Mouse (Mus musculus) embryonic facial prominence, embryonic 11.5 days (tissue): ENCODE measurements around the gene Trim56. TPM values are rescaled to one million over a fixed set of nuclear protein-coding genes. Genes with fewer than 3 reads are reported as not detected.
"Not testable (repeated sequence)": the region's sequence is repeated elsewhere in the genome, so short reads cannot be mapped to it uniquely, and the experiment has no call there.

Experiments
- ATAC-seq: fragments of 200-750 bp; cut with Nextera tagmentation; replicated peaks from 2 replicates; pipeline ENCODE4 v1.8.0; 2017; ENCODE audit warnings: low read depth; ENCODE audit not compliant: insufficient number of reproducible peaks, low FRiP score, low TSS enrichment
- DNase-seq: peaks from one replicate; pipeline ENCODE4 v3.0.0-alpha.2; 2015; ENCODE audit warnings: low spot score
- H3K27ac ChIP-seq: fragments of 300-500 bp; sonication (generic); replicated peaks from 2 replicates; pipeline ENCODE4 v1.5.1; 2014; ENCODE audit warnings: mild to moderate bottlenecking, low read depth, low read length, control low read depth
- H3K27me3 ChIP-seq: fragments of 300-500 bp; sonication (generic); 2 replicates; pipeline ENCODE4 v1.6.1; 2014; ENCODE audit warnings: mild to moderate bottlenecking, low read length, moderate library complexity, mixed read lengths; ENCODE audit not compliant: control insufficient read depth, insufficient read depth
- H3K36me3 ChIP-seq: fragments of 300-500 bp; sonication (generic); replicated peaks from 2 replicates; pipeline ENCODE4 v1.6.1; 2014; ENCODE audit warnings: low read depth, mild to moderate bottlenecking, low read length, moderate library complexity, mixed read lengths; ENCODE audit not compliant: control insufficient read depth, insufficient read depth
- H3K4me1 ChIP-seq: fragments of 300-500 bp; sonication (generic); 2 replicates; pipeline ENCODE4 v1.6.1; 2014; ENCODE audit warnings: low read length, mixed read lengths; ENCODE audit not compliant: control insufficient read depth, insufficient read depth
- H3K4me2 ChIP-seq: fragments of 300-500 bp; sonication (generic); 2 replicates; pipeline ENCODE4 v1.6.1; 2014; ENCODE audit warnings: low read depth, mild to moderate bottlenecking, control low read depth, low read length, moderate library complexity
- H3K4me3 ChIP-seq: fragments of 300-500 bp; sonication (generic); 2 replicates; pipeline ENCODE4 v1.5.1; 2014; ENCODE audit warnings: low read depth, low read length, control low read depth
- H3K9ac ChIP-seq: fragments of 300-500 bp; sonication (generic); replicated peaks from 2 replicates; pipeline ENCODE4 v1.6.1; 2014; ENCODE audit warnings: mild to moderate bottlenecking, control low read depth, low read length
- H3K9me3 ChIP-seq: fragments of 300-500 bp; sonication (generic); replicated peaks from 2 replicates; pipeline ENCODE4 v1.6.1; 2016; ENCODE audit warnings: mild to moderate bottlenecking, low read length, inconsistent platforms, mixed read lengths; ENCODE audit not compliant: control insufficient read depth
- WGBS: fragments of 180-500 bp; shearing (Covaris S2); extraction: QIAGEN DNeasy Blood & Tissue Kit; methylation state at CpG from one replicate; pipeline ENCODE4 v1.1.7; 2014; 5-methylcytosine and 5-hydroxymethylcytosine counted together
- polyA plus RNA-seq: library from polyadenylated mRNA; unstranded; fragments of >200 nt; fragmentation: Nextera tagmentation; extraction: Ambion mirVana; gene quantifications from 2 replicates; pipeline ENCODE4 v1.2.1, GENCODE M21; 2014

Trim56 gene
- polyA plus RNA-seq, 1 experiment from 2014 or later: 3.6 TPM

GRCm38 (mm10) chr5:137134959-137135358 is 18.9 kb upstream of the Trim56 start:
- Histone ChIP-seq H3K4me3 (no peak overlapping the region), H3K27me3 (no peaks in the 10 kb centered on the region), H3K36me3 (no peaks in the 10 kb centered on the region), H3K4me2 (no peak overlapping the region), H3K4me1 (no peaks in the 10 kb centered on the region), H3K27ac (no peak overlapping the region), H3K9ac (no peak overlapping the region), H3K9me3 (no peaks in the 10 kb centered on the region)
- DNase-seq: peak; percentile 59
- WGBS: 26% methylated on average over 11 of the region's 11 CpGs
- ATAC-seq: no peak

- Histone ChIP-seq H3K4me3 (no peak overlapping the region), H3K4me1 (no peaks in the 10 kb centered on the region), H3K4me2 (no peak overlapping the region), H3K27me3 (no peaks in the 10 kb centered on the region), H3K9me3 (no peaks in the 10 kb centered on the region), H3K9ac (no peak overlapping the region), H3K27ac (no peak overlapping the region), H3K36me3 (no peaks in the 10 kb centered on the region)
- WGBS: 0% methylated on average over 3 of the region's 3 CpGs
- DNase-seq: peak; percentile 77
- no peak; the same call in 1 of the 2 replicates for ATAC-seq
Observed at GRCm38 (mm10) chr5:137131490-137131889, 15.5 kb upstream of the Trim56 start.

GRCm38 (mm10) chr5:137129281-137129680 is 13.3 kb upstream of the Trim56 start:
- H3K9ac ChIP-seq: no peak overlapping the region
- no peak overlapping the region for H3K4me3 ChIP-seq
- no peaks in the 10 kb centered on the region for H3K36me3 ChIP-seq
- no peaks in the 10 kb centered on the region for H3K4me1 ChIP-seq
- H3K4me2 ChIP-seq: no peak overlapping the region
- 29% methylated on average over 5 of the region's 5 CpGs for WGBS
- no peaks in the 10 kb centered on the region for H3K27me3 ChIP-seq
- no peak overlapping the region for H3K27ac ChIP-seq
- no peak for ATAC-seq
- no peaks in the 10 kb centered on the region for H3K9me3 ChIP-seq
- no peak for DNase-seq

GRCm38 (mm10) chr5:137123516-137123915 is 7.5 kb upstream of the Trim56 start:
- Histone ChIP-seq H3K4me1 (no peaks in the 10 kb centered on the region), H3K27ac (no peak overlapping the region), H3K36me3 (no peaks in the 10 kb centered on the region), H3K27me3 (no peaks in the 10 kb centered on the region), H3K4me2 (no peak overlapping the region), H3K4me3 (no peak overlapping the region), H3K9ac (no peak overlapping the region), H3K9me3 (no peaks in the 10 kb centered on the region)
- DNase-seq: no peak
- WGBS: 78% methylated on average over 4 of the region's 4 CpGs
- ATAC-seq: no peak

- Histone ChIP-seq H3K4me2 (no peak overlapping the region), H3K9me3 (no peaks in the 10 kb centered on the region), H3K9ac (no peak overlapping the region), H3K4me1 (no peaks in the 10 kb centered on the region), H3K4me3 (no peak overlapping the region), H3K27ac (no peak overlapping the region), H3K36me3 (no peaks in the 10 kb centered on the region), H3K27me3 (no peaks in the 10 kb centered on the region)
- peak; percentile 81 for DNase-seq
- WGBS: 11% methylated on average over 14 of the region's 14 CpGs
- peak; percentile 47; the same call in 1 of the 2 replicates for ATAC-seq
Observed at GRCm38 (mm10) chr5:137122686-137123193, 6.7 kb upstream of the Trim56 start.

GRCm38 (mm10) chr5:137121280-137121679 is 5.3 kb upstream of the Trim56 start:
- no peak for DNase-seq
- Histone ChIP-seq H3K9ac (no peak overlapping the region), H3K4me3 (no peak overlapping the region), H3K4me2 (no peak overlapping the region), H3K4me1 (no peaks in the 10 kb centered on the region), H3K27ac (no peak overlapping the region), H3K27me3 (no peaks in the 10 kb centered on the region), H3K9me3 (no peaks in the 10 kb centered on the region), H3K36me3 (no peaks in the 10 kb centered on the region)
- 71% methylated on average over 4 of the region's 4 CpGs for WGBS
- no peak for ATAC-seq

GRCm38 (mm10) chr5:137118878-137119277 is 2.9 kb upstream of the Trim56 start:
- Histone ChIP-seq H3K4me2 (no peak overlapping the region), H3K27ac (no peak overlapping the region), H3K4me3 (no peak overlapping the region), H3K9me3 (no peaks in the 10 kb centered on the region), H3K9ac (no peak overlapping the region), H3K27me3 (no peaks in the 10 kb centered on the region), H3K4me1 (no peaks in the 10 kb centered on the region), H3K36me3 (0 out of 2 replicates have a peak, but pooled peaks cover 2% of the 10 kb centered on the region)
- ATAC-seq: no peak
- 77% methylated on average over 4 of the region's 4 CpGs for WGBS
- no peak for DNase-seq

- H3K4me3 ChIP-seq, H3K27me3 ChIP-seq, H3K36me3 ChIP-seq, H3K9ac ChIP-seq, H3K27ac ChIP-seq, ATAC-seq, H3K4me2 ChIP-seq, H3K4me1 ChIP-seq, DNase-seq, H3K9me3 ChIP-seq: not testable (repeated sequence)
- WGBS: 90% methylated on average over 3 of the region's 3 CpGs
Observed at GRCm38 (mm10) chr5:137117994-137118393, 2.0 kb upstream of the Trim56 start.
